Mouse (Mus musculus): ENCODE results near the gene Gabarap.
A peak's percentile ranks its signal among the peaks of the same experiment; 100 is the strongest.

Gene Gabarap

DNA sequence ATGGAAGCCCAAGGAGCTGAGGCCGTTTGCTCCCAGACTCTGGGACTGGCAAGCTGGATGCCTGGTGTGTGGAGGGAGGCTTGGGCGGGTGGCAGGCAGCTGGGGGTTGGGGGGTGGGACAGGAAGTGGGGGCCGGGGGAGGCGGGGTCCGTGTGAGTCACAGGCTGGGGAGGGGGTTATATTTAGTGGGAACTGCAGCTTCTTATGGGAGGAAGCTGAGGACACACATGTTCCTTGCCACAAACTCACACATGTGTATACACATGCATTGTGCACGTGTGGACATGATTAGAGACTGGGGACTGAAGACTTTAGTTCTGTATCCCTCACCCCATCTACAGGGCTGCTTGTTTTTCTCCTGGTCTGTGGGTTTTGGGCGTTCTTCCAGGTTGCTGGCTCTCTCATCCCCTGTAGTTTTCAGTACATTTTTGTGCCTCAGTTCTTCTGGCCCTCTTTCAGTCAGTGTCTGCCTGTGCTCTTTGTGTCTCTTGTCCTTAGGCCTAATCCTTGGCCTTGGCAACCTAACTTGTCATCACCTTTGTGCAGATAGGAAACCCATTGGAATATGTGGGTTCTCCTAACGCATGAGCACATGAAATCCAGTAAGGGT, 29.2 kb downstream of the Gabarap start:
- no peak for DNase-seq (ENCODE audit: low read depth, low spot score)

DNA sequence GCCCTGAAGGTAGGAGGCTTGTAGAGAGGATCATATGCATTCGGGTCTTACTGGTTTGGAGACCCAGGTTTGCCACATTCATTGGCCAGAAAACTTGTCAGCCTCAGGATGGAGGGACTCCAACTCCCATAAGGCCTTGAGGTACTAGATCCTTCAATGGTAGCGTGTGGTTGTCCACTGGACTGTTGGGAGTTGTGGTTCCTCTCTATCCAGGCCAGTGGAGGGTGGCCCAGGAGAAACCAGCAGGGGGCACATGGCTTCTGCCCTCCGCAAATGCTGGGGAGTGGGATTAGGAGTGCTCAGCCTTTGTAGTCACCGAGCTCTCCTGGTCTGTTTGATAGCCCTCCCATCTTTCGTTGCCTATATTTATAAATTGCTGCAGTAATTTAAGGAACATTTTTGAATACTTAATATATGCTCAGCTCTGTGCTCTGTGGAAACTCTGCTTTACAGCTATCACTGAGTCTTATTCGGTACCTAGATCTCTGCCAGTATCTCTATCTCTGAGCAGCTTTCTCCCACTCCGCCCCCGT, 29.9 kb downstream of the Gabarap start:
- peak; percentile 92 for DNase-seq (ENCODE audit: low read depth, low spot score)

DNA sequence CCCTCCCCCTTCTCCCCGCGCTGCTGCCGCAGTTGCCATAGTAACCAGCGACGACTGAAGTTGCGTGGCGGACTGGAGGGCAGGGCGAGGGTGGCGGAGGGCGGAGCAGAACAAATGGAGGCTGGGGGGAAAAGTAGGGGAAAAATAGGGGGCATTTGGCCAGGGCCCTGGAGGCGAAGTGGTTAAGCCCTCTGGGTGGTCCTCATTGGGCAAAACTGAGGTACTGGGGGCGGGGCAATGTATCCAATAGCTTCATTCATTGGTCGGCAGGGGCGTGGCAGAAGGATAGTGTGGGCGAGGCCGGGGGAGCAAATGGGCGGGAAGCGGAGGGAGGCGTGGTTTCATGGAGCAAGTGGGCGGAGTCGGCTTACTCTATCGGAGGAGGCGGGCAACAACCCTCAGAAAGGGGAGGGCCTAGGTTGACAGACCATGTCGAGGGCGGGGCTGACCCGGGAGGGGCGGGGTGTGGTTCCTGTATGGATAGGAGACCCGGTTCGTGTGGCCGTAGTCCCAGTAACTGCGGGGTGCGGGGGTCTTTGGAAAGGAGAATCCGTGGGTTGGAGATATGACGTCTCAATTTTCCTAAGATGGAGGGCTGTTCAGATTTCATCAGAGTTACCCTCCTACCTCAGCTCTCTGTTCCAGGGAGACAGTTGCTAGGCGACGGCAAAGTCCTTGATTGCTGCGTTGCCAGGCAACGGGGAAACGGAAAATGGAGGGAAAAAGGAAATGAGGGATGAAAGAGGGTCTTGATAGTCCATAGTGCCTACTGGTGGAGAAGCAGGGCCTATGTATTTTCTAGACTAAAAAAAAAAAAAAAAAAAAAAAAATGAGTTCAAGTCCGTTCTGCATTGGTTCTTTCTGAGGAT, 30.6 kb downstream of the Gabarap start:
- peak; percentile 99 for DNase-seq (ENCODE audit: low read depth, low spot score)

DNA sequence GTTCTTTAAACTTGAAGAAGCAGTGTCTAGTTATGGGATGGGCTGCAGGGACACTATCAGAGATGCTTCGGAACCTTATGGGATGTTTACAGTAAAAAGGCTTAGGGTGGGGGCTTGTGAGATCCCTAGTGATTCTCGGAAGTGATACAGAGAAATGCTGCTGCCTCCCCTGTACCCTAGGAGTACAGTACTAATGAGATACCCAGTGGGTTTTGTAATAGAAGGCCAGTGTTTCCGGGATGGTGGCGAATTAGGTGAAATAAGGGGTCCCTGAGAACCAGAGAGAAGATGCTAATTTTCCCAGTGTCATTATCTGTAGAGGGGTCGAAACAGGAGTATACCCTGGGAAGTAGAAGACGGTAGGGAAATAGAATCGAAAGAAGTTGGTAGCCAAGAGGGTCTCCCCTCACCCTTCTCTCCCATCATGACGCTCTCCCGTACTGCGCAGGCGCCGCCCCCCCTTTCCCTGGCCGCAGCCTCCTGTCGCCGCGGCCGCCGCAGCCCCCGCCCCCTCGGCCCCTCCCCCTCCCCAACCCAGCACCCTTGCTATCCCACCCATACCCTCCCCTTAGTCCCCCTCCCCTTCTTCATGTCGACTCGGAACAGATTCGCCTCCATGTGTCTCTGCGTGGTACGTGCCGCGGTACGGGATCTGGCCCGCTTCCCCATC, 32.7 kb downstream of the Gabarap start:
- no peak for DNase-seq (ENCODE audit: low read depth, low spot score)

DNA sequence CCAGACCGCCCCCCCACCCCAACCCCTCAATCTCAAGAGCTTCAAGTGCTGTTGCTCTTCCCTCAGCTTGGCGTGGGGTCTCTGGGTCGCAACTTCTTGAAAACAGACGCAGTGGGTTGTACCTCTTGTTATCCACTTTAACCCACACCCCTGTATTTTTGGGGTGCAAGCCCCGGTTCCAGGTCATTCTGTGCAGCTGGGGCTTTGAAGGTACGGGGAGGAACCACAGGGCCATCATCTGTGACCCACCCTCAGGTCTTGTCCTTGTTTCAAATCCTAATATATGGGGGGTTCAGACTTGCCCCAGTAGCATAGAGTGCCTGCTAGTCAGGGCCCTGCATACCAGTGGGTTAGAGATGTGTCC, 33.2 kb downstream of the Gabarap start:
- DNase-seq (ENCODE audit: low read depth, low spot score), result no peak

DNA sequence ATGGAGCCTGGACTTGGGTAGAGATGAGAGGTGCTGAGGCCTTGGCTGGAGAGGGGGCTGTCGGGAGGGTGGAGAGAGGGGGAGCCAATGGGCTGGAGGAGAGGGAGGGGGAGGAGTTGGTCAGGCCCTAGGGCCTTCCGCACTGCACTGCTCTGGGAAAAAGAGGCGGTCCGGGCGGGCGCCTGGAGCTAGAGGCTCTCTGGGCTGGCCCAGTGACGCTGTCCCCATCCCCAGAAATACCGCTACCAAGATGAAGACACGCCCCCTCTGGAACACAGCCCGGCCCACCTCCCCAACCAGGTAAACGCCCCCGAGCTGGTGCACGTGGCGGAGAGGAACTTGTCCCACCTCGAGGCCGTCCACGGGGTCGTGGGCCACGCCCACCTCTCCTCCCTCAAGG, 35.7 kb downstream of the Gabarap start:
- DNase-seq (ENCODE audit: low read depth, low spot score), result peak; percentile 75

DNA sequence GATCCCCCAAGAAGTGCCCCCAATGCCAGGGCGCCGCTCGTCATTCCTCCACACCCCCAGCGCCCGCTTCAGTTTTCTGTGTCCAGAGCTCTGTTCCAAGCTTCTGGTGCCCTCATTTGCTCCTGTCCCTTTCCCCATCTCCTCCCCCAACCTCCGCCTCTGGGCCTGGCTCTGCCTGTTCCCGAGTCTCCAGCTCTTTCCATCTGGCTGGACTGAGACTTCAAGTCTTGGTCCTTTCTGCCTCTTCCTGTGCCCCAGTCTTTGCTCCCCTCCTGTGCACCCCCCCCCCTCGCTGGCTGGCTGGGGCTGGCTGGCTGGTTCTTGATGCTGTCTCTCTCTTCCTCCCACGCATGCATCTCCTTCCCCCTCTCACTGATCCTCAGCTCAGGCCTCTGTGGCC, 36.5 kb downstream of the Gabarap start:
- no peak for DNase-seq (ENCODE audit: low read depth, low spot score)

DNA sequence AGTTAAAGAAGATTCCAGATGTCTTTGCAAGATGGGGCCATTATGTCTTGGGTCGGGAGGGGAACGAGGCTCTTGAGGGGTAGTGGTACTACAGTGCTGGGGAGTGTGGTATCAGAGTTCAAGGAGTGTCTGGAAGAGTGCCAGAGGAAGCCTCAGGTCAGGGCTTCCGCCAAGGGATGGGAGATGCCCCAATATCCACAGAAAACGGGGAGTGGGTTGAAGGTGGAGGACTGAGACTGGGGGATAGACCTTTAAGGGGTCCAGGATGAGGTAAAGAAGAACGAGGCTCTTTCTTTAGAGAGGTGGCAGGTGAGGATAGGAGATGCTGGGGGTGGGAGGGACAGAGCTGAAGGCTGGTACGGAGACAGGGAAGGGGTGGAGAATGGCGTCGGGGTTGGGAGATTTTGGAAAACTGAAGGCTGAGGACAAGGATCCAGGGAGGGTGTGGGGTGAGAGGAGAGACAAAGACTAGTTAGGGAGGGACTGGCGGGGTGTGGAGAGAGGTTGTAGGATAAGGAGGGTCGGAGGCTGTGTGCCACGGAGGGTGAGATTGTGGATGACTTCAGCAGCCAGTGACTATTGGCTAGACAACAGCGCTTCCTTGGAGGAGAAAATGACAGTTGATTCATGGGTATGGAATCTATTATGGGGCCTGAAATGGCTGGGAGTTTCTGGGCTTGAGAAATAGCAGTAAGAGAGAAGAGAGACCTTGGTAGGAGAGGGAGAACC, 37.6 kb downstream of the Gabarap start:
- no peak for DNase-seq (ENCODE audit: low read depth, low spot score)

DNA sequence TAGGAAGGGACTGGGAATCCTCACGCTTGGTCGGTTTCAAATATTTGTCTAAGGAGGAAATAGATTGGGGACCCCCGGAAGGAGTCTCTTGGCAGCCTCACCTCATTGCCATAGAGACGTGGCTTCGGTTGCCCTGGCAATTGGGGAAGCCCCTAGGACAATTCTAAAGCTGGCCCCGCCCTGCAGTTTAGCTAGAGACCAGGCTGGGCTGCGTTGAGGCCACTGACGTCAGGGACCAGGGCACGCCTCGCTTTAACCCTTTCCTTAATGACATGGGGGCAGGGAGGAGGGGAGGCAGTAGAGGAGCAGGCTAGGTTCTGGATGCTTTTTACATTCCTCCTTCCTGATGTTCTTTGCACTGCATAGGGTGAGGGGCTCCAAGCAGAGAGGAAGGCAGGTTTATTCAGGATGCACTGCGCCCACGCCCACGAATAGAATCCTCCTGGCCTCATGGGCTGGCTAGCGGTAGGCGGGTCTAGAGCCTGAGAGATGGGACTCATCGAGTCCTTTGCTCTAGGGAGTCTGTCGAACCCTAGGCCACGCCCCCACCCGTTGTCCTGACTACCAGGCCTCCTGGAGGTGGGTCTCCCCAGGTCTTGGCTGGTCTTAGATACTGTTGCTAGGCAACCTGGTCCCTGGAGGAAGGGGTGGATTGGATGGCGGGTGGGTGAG, 38.3 kb downstream of the Gabarap start:
- peak; percentile 97 for DNase-seq (ENCODE audit: low read depth, low spot score)

DNA sequence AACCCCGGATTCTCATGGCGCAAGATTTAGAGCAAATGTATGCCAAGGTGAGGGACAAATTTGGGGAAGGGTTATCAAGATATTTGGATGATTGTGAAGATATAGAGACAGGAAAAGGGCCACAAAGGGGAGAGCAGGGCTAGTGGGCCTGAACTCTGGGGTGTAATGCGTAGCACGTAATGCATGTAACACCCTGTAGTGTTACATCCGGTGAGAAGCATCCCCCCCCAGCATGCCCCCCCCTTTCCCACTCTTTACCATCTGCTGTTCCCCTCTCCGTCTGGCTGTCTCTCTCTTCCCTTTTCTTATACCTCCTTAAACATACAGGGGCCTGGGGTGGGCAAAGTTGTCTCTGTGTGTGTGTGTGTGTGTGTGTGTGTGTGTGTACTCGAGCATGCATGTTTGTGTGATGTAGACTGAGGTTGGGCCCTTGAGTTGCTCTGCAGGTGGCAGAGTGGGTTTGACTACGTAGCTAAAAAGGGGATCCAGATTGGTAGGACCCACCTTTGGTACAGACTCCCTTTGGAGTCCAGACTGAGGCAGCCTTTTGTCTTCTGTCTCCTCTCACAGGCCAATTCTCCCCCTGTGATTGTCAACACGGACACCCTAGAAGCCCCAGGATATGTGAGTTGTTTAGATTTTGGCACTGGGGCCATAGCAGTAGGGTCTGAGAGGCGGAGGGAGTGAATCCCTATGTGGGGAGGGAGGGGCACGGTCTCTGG, 39.0 kb downstream of the Gabarap start:
- no peak for DNase-seq (ENCODE audit: low read depth, low spot score)

DNA sequence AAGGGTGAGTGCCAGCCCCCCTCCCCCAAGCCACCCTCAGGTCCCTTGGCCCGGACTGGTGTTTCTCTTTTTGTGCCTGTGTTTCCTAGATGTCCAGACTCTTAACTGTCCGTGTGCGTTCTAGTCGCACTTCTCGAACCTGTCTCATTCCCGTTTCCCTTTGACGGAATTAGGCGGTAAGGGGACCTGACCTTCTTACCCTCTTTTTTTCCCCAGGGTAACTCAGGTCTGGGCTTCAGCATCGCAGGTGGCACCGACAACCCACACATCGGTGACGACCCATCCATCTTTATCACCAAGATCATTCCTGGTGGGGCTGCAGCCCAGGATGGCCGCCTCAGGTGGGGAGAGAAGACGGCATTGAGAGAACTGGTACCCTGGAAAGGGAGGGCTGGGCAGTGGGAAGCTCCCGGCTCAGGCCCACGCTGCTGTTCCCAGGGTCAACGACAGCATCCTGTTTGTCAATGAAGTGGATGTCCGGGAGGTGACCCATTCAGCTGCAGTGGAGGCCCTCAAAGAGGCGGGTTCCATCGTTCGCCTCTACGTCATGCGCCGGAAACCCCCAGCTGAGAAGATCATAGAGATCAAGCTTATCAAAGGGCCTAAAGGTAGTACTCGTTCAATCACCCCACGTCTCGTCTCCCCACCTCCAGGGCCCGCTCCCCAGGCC, 39.8 kb downstream of the Gabarap start:
- no peak for DNase-seq (ENCODE audit: low read depth, low spot score)

DNA sequence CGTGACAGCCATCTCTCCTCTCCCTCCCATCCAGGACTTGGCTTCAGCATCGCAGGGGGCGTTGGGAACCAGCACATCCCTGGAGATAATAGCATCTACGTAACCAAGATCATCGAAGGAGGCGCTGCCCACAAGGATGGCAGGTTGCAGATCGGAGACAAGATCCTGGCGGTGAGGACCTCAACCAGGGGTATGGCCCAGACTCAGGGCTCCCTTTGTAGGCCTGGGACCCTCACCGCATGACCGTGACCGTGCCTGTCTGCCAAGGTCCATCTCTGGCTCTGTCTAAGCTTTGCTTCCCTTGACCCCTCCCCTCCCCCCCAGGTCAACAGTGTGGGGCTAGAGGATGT, 40.4 kb downstream of the Gabarap start:
- DNase-seq (ENCODE audit: low read depth, low spot score), result no peak

DNA sequence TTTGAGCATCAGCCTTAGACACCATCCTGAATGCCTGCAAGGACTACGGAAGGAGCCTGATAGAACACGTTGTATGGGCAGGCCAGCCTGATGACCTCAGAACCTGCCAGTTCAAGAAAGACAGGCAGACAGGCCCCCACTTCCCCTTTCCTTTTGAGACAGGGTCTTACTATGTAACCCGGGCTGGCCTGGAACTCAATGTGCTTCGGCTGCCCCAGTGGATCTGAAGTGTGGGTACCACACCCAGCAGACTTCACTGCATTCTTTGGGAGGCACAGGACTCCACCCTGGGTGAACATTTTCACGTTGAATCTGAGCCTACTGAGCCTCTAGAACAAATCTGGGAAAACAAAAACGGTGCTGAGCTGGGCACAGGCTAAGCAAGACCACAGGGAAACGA, 47.2 kb downstream of the Gabarap start:
- DNase-seq (ENCODE audit: low read depth, low spot score), result no peak

DNA sequence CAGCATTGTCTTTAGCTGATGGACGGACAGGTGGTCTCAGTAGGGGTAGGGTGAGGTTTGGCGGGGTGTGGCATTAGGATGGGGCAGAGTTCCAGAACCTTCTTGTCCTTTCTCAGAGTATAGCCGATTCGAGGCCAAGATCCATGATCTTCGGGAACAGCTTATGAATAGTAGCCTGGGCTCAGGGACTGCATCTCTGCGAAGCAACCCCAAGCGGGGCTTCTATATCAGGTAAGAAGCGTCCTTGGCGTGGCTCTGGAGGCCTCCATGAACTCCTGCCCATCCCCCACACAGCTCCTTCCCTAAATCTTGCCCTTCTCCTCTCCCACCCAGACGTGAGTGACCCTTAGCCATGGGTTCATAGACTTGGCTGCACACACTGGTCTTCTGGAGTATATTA, 48.7 kb downstream of the Gabarap start:
- DNase-seq (ENCODE audit: low read depth, low spot score), result no peak

DNA sequence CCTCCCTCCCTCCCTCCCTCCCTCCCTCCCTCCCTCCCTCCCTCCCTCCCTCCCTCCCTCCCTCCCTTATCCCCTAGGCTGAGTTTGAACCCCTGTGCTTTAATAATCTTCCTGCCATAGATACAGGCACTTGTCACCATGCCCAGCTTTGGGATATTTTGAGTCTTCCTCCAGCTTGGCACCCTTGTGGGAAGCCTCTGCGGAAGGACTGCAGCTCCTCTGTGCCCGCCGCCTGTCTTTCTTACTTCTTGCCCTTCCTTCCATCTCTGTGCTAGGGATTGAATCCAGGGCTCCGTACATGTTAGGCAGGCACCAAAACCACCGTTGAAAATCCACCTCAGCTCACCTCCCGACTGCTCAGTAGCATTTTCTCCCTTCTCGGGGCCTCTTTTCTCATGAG, 49.2 kb downstream of the Gabarap start:
- no peak for DNase-seq (ENCODE audit: low read depth, low spot score)

DNA sequence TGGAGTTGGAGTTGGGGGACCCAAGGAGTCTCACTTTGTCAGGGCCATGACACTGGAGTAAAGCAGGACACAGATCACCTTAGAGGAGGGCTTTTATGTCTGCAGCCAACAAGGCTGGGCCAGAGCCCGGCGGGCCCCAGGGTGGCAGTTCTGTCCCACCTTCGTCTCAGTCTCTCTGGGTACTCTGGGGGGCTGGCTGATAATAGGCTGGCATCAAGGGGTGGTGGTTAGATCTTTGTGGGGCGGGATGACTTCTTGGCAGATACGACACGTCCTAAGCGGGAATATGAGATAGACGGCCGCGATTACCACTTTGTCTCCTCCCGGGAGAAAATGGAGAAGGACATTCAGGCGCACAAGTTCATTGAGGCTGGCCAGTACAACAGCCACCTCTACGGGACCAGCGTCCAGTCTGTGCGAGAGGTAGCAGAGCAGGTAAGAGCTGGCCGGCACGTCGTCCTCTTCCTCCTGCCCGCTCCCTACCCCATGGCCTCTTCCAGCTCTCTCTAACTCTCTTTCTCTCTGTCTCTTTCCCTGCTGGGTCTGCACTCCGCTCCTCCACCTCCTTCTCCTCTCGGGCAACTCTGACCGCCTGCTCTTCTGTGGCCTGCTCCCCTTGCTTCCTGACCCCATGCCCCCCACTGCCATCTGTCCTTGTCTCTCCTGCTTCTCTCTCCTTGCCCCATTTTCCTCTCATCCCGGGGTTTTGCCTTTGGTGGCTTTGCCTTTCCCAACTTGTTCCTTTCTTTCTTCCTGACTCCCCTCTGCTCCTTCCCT, 51.6 kb downstream of the Gabarap start:
- DNase-seq (ENCODE audit: low read depth, low spot score), result no peak

DNA sequence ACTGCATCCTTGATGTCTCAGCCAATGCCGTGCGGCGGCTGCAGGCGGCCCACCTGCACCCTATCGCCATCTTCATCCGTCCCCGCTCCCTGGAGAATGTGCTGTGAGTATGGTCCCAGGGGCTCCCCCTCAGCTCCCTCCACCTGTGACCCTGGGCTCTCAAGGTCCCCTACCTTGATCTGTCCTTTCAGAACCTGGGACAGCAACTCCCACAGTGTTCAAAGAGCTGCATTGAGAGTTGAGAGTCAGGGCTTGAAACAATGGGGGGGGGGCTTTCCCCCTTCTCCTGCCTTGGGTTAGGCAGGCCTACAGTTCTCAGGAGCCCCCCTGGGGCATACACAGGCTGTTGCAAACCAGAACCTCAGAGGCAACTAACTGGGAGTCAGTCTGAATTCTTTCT, 52.7 kb downstream of the Gabarap start:
- peak; percentile 50 for DNase-seq (ENCODE audit: low read depth, low spot score)
